Mouse (Mus musculus) heart, postnatal 0 days (tissue): ENCODE measurements around the gene Sept9.

Source experiments
- CTCF ChIP-seq: IDR thresholded peaks from 2 replicates; pipeline ENCODE4 v1.5.1; 2016; ENCODE audit warnings: antibody characterized with exemption, control low read depth, low read depth
- EP300 ChIP-seq: IDR thresholded peaks from 2 replicates; pipeline ENCODE4 v1.6.1; 2016; ENCODE audit warnings: antibody characterized with exemption, low read depth

- TF ChIP-seq CTCF (no peak), EP300 (no peak)
These were observed 139.6 kb downstream of the Sept9 start for GRCm38 (mm10) chr11:117339050-117339449.
